Mouse (Mus musculus): ENCODE data around the gene Gm49337.
A peak's percentile ranks its signal among the peaks of the same experiment; 100 is the strongest.

GRCm38 (mm10) chr4:116220780-116221139 is 47.6 kb downstream of the Gm49337 start:
- peak in 1 of 2 experiments; percentile 70 for TF ChIP-seq POLR2A (IDR thresholded peaks at IDR 0.05; ENCODE audit: control insufficient read depth in 1 of 2, insufficient read depth in 1 of 2, low read depth in 1 of 2, low read length in 2 of 2, poor library complexity in 1 of 2)
- no peak for TF ChIP-seq POLR2AphosphoS5 (IDR thresholded peaks at IDR 0.05; ENCODE audit: borderline replicate concordance, low read depth, low read length)
- peak; percentile 32; the same call in 1 of the 2 replicates for TF ChIP-seq CHD2 (IDR thresholded peaks at IDR 0.05; ENCODE audit: low read length)
- TF ChIP-seq CTCF (IDR thresholded peaks at IDR 0.05 in 2 of 3, conservative IDR thresholded peaks at IDR 0.05 in 1 of 3; ENCODE audit: control insufficient read depth in 1 of 3, insufficient read depth in 1 of 3, low read depth in 2 of 3, low read length in 3 of 3, poor library complexity in 1 of 3, severe bottlenecking in 1 of 3), result no peak
